Mouse (Mus musculus) CD4-positive helper T cell, adult 2 months (primary cell): ENCODE data around the gene Lrrc25.
A peak's percentile ranks its signal among the peaks of the same experiment; 100 is the strongest.

Source experiments
- DNase-seq: peaks from one replicate; pipeline ENCODE4 v3.0.0-alpha.2; 2012; ENCODE audit warnings: low read depth, missing footprints, low spot score

Gene Lrrc25

GRCm38 (mm10) chr8:70647343-70648163 is 31.6 kb downstream of the Lrrc25 start:
- no peak for DNase-seq

DNA sequence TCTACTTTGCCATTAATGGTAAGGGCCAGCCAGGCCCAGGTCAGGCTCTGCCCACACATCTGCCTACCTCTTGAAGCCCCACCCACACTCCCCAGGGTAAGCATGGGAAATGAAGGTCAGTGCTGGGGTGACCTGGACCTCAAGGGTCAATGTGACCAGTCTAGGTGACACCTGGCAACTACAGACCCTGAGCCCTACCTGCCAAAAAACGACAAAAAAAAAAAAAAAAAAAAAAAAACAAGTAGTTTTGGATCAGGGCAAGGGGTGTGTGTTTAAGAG is 32.1 kb downstream of the Lrrc25 start:
- DNase-seq: no peak

- no peak for DNase-seq
Measured at GRCm38 (mm10) chr8:70648921-70649320, 33.0 kb downstream of the Lrrc25 start.

DNA sequence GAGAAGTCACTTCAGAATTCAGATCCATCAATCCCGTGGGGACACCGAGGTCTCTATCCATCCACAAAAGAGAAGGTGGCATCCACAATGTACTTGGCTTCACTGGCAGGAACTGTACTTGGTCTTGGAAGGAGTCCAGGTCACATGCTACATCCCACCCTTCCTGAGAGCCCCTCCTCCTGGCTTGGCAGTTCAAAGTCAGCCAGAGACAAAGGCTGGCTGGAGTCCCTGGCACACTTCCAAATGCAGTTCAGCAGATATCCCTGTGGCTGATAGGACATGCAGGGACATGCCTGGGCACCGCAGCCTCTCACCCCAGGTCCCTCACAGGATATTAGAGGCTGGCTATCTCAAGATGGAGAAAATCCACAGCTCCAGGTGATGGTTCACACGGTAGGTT is 33.4 kb downstream of the Lrrc25 start:
- no peak for DNase-seq

DNA sequence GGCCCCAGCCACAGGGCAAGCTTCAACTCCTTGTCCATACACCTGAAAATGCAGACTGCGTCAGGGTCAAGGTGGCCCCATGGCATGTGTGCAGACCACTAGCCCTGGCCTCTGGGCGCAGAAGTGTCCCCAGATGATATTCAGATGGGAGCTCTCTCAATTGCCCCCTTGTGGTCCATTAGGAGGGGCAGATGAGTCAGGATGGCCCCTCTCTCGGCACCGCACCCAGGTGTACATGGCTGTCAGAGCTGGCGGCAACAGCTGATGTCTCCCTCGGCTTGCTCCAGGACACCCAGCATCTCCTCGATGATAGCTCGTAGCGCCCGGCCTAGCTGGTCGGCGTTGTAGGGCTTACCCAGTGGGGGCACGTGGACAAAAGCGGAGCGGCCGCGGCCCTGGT is 34.4 kb downstream of the Lrrc25 start:
- no peak for DNase-seq

GRCm38 (mm10) chr8:70653226-70653625 is 37.3 kb downstream of the Lrrc25 start:
- DNase-seq: peak; percentile 74

DNA sequence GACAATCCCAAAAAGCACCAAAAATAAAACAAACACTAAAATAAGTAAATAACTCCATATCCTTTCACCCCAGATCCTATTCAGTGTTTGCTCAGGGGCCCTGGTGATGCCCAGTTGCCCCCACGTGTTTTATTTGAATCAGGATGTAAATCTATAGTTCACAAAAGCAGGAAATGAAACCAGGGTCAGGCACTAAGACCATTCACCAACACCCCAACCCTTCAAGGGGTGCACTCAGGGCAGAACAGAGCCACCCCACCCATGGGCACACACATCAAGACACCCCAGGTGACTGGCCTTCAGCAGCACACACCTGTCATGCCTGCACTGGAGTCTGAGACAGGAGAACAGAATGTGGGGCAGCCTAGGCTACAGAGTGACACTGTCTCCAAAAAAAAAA is 38.2 kb downstream of the Lrrc25 start:
- DNase-seq: no peak

- DNase-seq: no peak
Measured at GRCm38 (mm10) chr8:70655469-70655868, 39.5 kb downstream of the Lrrc25 start.

GRCm38 (mm10) chr8:70656193-70656790 is 40.3 kb downstream of the Lrrc25 start:
- DNase-seq: no peak

- DNase-seq: no peak
Measured at GRCm38 (mm10) chr8:70657214-70657613, 41.3 kb downstream of the Lrrc25 start.

GRCm38 (mm10) chr8:70657739-70658138 is 41.8 kb downstream of the Lrrc25 start:
- no peak for DNase-seq

DNA sequence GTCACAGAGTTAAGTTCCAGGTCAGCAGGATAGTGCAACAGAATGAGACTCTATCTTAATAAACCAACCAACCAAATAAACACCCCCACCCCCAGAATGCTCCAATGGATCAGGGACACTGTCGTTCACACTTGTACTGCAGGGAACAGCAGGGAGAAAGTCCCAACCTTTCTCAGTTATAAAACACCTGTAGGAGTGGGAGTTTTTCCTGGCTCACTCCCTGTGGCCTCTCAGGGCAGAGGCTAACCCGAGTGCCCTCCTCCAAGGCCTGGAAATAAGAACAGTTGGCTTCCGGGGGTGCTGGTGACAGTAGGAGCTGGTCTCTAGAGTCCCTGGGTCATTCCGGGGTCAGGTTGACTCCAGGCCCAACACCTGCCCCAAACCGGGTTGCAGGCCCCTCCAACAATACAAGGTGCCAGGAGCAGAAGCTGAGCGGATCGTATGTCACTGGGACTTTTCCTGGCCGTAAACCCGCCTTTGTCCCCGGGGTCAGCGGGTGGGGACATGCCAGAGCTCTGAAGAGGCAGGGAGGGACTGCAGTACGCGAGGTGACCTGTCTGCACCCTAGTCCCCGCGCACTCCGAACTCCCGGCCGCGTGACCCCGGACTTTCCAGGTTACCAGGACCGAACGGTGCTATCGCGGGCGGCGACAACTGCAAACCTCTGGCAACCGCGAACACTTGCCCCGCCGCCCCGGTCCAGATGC is 43.1 kb downstream of the Lrrc25 start:
- no peak for DNase-seq

DNA sequence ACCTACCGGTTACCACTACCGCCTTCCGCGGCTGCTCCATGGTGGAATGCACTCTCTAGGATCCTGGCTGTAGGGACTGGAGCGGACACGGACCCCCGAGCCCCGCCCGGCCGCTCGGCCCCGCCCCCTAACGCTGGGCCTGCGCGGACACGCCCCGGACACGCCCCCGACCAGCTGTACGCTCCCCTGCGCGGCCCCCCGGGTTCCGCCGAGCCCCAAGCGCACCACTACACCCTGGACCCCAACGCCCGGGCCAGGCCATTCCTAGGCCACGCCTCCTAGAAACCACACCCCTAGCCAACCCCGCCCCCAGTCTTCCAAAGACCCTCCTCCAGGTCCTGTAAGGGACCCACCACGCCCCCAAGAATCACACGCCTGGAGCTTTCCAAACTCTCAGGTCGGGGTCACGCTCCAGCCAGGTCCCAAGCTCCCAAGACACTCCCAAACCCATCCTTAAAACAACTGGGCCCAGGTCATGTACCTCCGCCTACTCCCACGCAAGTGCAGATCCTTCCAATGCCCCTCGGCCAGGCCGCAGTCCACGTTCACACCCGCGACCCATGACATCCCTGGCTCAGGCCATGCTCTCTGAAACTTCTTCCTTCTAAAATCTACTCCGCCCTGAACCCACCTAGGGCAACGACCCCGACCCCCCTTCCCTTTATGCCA is 43.8 kb downstream of the Lrrc25 start:
- peak; percentile 78 for DNase-seq

DNA sequence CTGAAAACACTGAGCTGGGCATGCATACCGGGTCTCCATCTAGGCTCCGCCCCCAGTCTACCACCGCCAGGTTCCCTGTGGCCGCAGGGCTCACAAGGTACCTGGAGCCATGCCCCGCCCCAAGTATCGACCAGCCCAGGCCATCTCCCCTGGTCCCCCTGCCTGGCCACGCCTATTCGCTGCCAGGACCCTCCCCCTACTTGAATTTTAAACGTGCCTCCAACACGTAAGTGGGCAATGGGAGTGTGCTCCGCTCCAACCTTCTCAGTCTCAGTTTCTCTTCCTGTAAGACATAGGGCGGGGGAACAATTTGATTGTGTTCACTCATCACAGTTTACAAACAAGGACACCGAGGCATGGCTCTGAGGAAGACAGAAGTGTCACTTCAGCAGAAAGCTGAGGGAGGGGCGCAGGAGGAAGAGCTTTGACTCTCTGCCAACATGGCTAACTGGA is 44.3 kb downstream of the Lrrc25 start, which contains the start of gene Pgpep1:
Gene Pgpep1, minus strand, starts transcription at position 116 of the 453 bp plus-strand sequence.
- DNase-seq: peak; percentile 63

- DNase-seq: no peak
Measured at GRCm38 (mm10) chr8:70663691-70664090, 47.7 kb downstream of the Lrrc25 start.

DNA sequence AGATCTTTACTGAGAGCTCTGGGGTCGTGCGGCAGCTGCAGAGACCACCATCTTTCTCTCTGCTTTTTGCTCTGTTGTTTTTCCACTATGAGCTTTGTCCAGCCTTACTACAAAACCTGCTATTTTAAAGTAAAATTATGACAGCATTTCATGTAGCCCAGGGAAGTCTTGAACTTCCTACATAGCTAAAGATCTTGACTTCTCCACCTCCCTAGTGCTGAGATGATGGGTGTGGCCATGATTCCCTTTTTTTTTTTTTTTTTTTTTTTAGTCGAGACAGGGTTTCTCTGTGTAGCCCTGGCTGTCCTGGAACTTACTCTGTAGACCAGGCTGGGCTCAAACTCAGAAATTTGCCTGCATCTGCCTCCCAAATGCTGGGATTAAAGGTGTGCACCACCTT is 48.7 kb downstream of the Lrrc25 start:
- no peak for DNase-seq

DNA sequence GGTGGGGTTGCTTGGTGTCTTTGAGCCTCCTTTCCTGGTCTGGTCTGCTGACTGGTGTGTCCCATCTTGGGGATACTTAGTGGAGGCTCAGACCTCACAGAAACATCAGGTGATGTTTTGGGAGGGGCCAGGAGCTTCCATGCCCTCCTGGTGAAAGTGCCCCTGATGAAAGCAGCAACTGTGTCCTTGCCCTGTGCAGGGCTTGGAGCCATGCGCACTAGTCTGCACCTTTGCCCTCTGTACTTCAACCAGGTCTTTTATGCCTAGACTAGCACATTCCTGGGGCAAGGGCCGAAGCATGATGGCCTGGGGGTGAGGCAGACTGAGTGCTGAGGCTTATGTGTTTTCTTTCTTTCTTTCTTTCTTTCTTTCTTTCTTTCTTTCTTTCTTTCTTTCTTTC is 49.6 kb downstream of the Lrrc25 start:
- DNase-seq: no peak

DNA sequence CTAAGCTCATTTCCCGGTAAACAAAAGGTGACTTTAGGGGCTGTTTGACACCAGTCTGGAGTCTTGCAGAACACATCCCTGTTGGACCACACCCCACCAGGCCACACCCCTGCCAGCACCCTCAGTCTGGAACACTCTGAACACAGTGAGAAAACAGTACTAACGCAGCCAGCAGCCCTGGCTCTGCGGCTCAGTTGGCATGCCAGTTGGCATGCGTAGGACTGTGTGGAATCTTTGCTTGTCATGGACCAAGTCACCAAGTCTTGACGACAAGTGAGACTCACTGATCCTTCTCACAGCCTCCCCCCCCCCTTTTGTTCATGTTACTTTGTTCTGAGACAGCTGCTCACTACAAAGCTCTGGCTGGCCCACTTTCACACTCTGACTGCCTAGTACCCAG is 51.1 kb downstream of the Lrrc25 start:
- DNase-seq: no peak
